Mouse (Mus musculus): ENCODE results near the gene Atf6.

DNA sequence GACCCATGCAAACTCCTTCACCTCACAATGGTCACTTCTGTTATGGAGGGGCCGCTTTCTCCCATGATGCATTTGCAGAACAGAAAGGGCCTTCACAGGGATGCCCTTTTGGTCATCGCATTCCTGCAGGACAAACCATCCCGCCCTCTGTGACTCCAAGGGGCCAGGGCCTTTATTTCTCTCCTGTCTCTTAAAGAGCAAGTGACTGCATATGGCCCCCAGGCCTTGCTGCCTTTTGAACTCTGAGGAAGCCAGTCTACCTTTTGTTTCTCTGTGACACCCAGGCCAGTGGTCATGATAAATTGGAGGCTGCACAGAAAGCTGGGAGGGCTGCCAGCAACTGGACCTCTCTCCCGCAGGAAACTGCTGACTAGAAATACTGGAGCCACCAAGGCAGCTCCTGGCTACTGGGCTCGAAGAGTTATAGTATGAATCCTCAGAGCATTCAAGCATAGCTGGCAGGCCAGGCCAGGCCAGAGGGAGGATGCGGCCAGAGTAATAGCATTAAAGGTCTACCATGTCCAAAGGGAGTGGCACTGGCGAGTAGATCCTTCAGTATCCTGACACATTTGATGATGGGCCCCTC is 169.7 kb downstream of the Atf6 start:
- TF ChIP-seq USF1 (IDR thresholded peaks at IDR 0.05; ENCODE audit: low read depth, low read length) (no peak), RAD21 (IDR thresholded peaks at IDR 0.05; ENCODE audit: low read depth, low read length) (no peak), ZC3H11A (IDR thresholded peaks at IDR 0.05; ENCODE audit: low read depth, low read length) (no peak), MAX (IDR thresholded peaks at IDR 0.05; ENCODE audit: low read length) (no peak), CTCF (conservative IDR thresholded peaks at IDR 0.05 in 1 of 2, IDR thresholded peaks at IDR 0.05 in 1 of 2; ENCODE audit: low read depth in 2 of 2, low read length in 2 of 2) (no peak), POLR2A (IDR thresholded peaks at IDR 0.05; ENCODE audit: low read depth, low read length) (no peak), ETS1 (conservative IDR thresholded peaks at IDR 0.05; ENCODE audit: low read depth, low read length) (no peak), USF2 (conservative IDR thresholded peaks at IDR 0.05; ENCODE audit: low read depth, low read length) (no peak), ZMIZ1 (IDR thresholded peaks at IDR 0.05; ENCODE audit: low read depth, low read length) (no peak), TBP (conservative IDR thresholded peaks at IDR 0.05; ENCODE audit: low read depth, low read length) (no peak), SIN3A (IDR thresholded peaks at IDR 0.05; ENCODE audit: low read length) (no peak), MXI1 (IDR thresholded peaks at IDR 0.05; ENCODE audit: low read depth, low read length) (no peak), KAT2A (IDR thresholded peaks at IDR 0.05; ENCODE audit: insufficient replicate concordance, low read length) (no peak), EP300 (IDR thresholded peaks at IDR 0.05; ENCODE audit: low read length) (no peak)
